Mouse (Mus musculus): ENCODE measurements around the gene Rgs3. TPM values are rescaled to one million over a fixed set of nuclear protein-coding genes. Genes with fewer than 3 reads are reported as not detected.

Rgs3 gene
- total RNA-seq (2022): 10 to 100 TPM; 24.2 to 29.3 (median 26.5) TPM

DNA sequence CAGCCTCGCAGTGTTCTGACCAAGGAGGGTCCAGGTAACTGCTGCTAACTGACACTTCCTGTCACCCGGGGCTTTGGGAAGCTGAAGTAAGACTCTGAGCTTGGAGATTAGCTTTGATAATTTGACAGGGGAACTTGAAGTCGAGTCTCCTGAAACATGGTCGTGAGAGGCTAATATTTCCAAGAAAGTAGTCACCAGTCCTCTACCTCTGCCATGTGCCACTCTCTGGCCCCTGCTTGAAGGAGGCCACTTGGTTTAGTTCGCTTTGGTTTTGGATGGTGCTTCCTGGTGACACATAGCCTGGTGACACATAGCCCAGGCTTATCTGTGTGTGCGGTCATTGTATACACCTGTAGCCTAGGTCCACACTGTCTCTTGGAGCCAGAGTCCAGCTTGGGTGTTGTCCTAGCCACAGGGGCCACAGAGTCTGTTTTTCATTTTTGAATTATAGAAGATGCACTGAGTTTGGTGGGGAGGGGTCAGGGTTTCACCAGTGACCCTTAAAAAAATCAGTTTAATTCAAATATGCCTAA lies at the start of gene Rgs3:
Rgs3 (plus strand) TSS at position 51 of the 533 bp plus-strand sequence.
- no peak for DNase-seq (ENCODE audit: low spot score in 2 of 2)

DNA sequence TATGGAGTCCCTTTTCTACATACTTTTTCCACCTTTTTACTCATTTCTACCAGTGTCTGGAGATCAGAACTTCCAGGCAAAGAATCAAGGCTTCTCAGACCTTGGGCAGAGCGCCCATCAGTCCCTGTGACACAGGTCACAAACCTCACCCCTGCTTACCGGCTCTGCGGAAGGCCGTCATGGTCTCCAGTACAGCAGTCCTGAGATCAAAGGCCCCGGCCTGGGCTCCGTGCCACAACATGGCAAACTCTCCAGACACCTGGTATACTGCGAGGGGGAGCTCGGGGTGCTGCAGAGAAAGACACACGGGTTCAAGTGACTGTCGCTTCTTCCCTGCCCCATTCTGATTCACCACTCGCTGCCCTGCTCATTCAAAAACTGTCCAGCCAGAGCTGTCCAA lies 49.7 kb upstream of the Rgs3 start:
- DNase-seq (ENCODE audit: low spot score in 2 of 2): no peak

DNA sequence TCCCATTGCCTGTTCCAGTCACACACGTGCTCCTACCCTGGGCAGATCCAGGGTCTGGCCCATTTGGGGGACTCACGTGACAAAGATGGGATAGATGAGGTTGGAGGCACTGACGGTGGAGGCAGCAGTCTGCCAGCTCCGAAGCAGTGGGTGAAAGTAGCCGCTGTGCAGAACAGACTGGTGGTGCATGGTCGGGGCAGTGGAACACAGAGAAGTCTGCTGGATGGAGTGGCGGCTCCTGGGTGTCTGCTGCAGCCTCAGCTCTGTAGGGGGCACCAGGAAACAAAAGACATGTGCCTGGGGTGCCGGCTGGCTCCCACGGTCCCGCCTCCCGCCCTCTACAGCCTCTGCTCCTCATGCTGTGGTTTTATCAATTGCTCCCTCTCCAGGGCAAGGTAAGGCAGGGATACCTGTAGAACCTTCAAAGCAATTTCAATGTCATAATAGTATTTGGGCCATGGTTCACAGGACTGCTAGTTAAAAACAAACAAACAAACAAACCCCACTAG lies 45.6 kb upstream of the Rgs3 start:
- no peak for DNase-seq (ENCODE audit: low spot score in 2 of 2)

- no peak for DNase-seq (ENCODE audit: low spot score in 2 of 2)
These were observed 44.7 kb upstream of the Rgs3 start for GRCm38 (mm10) chr4:62514995-62515394.

GRCm38 (mm10) chr4:62515490-62515889 lies 44.2 kb upstream of the Rgs3 start:
- DNase-seq (ENCODE audit: low spot score in 2 of 2): no peak

DNA sequence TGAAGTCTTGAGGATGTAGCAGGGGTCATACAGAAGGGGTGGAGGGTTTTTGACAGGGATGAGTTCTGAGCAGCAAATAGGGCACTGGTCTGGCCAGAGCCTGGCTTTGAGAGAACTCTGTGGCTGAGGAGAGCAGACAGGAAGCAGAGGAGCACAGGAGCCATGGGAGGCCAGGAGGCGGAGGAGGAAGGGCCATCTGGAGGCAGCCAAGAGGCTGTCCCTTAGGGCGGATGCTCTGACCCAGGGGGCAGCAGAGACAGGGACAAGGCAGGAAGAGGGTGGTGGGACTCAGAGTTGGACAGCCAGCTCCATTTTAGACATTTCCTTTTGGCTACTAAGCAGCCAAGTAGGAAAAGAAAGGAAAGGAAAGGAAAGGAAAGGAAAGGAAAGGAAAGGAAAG lies 43.6 kb upstream of the Rgs3 start:
- no peak for DNase-seq (ENCODE audit: low spot score in 2 of 2)

- DNase-seq (ENCODE audit: low spot score in 2 of 2): no peak
These were observed 43.1 kb upstream of the Rgs3 start for GRCm38 (mm10) chr4:62516579-62516978.

DNA sequence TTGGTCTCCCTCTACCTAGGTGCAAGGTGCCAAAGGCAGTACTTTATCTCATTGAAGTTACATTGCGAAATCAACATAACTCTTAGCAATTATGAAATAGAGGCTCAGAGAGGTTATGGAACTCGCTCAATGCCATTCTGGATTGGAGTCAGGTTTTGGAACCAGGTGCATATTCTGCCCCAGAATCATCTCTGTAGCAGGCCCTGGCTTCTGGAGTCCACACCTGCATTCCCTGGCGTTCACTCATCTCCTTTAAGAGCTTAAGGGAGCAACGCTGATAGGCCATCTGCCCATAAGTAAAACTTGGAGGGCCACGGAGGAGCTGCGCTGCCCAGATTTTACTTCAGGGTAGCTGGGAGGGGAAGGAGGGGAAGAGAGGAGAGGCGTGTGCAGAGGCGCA lies 42.6 kb upstream of the Rgs3 start:
- DNase-seq (ENCODE audit: low spot score in 2 of 2): no peak

GRCm38 (mm10) chr4:62517538-62518415 lies 41.9 kb upstream of the Rgs3 start:
- no peak for DNase-seq (ENCODE audit: low spot score in 2 of 2)

DNA sequence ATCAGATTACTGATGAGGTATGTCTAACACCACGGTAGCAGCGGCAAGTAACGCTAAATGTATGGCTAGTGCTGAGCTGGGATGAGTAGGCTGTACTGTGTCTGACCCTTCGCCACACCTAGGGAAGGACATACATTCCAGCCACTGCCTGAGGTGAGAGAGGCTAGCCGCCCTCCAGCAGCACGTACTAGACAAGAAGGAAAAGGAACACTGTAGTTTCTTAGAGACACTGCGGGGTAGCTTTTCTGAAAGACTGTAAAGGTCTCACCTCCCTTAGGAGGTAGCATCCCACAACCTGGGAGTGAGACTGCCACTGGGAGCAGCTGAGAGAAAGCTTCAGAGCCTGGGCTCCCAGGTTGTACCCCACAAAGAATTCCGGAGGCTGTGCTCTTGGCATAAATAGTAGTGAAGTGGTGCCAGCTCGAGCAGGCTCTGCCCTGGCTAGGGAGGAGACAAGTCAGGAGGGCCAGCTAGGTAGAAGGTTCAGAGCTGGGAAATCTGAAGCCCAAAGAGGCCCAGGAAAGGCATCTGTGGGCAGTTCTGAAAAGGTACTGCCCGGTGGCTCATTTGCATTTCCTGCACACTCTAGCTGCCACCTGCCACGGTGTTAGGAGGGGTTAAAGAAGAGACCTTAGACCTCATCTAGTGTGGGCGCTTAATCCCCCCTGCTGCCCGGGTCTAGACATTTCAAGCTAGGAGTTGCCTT lies 41.1 kb upstream of the Rgs3 start:
- no peak for DNase-seq (ENCODE audit: low spot score in 2 of 2)

DNA sequence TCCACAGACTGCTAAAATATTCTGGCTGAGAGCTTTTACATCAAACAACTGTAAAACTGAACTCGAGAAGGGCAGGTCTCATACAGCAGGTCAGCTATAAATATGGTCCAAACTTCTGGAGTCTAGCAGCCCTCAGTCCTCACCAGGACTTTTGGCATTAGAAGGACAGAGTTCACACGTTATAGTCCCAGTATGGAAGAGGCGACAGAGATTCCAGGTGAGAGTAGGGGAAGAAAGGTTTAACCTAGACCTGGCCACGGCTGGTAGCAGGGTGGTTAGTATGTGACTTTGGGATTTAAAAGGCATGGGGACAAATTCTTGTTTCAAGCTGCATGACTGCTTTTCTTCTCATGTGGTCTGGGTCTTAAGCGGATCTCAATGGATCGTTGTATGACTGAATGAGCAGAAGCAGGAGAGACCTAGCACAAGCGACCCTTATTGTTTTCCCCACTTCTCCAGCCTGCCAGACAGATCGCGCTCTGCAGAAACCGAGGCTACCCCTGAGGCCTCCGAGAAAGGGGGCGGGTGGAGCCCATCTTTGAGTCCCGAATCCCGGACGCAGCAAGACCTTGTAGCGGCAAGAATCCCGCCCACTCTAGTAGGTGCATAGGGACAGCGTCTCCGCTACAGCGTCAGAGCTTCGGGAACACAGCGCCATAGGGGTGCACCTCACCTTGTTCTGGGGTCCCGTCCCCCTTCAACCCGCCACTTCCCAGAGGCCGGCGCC lies 40.4 kb upstream of the Rgs3 start:
- DNase-seq (ENCODE audit: low spot score in 2 of 2): no peak

DNA sequence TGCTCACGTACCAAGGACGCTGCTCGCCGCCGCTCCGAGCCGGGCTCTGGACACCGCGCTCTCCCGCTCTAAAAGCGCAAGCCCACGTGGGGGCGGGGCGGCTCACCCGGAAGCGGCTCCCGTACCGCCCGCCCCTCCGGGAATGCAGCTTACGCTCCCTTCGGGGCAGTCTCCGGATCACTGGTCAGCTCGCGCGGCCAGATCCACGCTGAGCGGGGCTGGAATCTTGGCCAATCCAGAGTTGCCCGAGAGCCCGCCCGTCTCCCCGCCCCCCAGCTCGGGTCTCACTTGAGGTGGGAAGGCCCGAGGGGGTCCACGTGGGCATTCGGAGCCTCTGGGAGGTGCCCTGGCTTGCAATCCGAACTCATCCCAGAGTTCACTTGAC lies 39.8 kb upstream of the Rgs3 start, which contains the start of gene Alad:
Alad (minus strand) TSS at position 70 of the 385 bp plus-strand sequence.
- DNase-seq (ENCODE audit: low spot score in 2 of 2): peak; percentile 64 to 71

- DNase-seq (ENCODE audit: low spot score in 2 of 2): no peak
These were observed 38.7 kb upstream of the Rgs3 start for GRCm38 (mm10) chr4:62520892-62521400.

DNA sequence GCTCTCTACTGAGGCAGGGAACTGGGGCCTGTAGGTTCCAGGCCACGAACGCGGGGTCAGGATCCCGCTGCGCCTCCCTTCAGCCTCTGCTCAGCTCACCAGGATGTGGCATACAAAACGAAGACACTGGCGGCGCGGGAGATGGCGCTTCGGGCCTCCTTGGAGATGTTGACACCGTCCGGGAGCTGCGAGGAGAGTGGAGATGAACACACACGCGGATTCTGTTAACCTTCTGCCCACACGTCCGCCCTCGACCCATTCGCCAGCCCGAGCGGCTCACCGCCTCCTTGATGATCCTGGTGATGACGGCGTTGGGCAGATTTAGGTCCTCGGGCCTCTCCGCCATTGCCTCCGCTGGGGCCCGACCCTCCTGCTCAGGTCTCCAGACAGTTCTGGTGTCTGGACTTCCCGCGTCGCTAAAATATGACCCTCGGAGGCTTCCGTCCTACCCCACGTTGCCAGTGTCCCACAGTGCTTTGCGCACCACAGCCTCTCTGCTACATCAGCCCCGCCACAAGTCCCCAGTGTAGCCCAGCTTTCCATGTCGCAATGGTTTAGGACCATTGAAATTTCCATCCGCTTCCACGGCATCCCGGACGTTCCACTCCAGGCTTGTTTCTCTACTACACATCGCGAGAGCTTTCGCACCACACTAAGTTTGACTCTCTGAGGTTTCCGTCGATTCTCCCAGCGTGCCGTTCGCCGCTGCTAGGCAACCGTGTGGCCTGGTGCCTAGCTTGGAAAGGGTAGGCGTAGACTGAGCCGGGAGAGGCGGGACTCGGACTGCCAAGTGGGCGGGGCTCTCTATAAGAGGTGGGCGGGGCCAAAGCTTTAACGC lies 34.8 kb upstream of the Rgs3 start, which contains the start of the genes Pole3 and 4933430I17Rik:
Pole3 (minus strand) TSS at position 418 of the 838 bp plus-strand sequence.
4933430I17Rik (plus strand) TSS at position 719 of the 838 bp plus-strand sequence.
- peak; percentile 95 to 97 for DNase-seq (ENCODE audit: low spot score in 2 of 2)

GRCm38 (mm10) chr4:62525489-62525811 lies 34.2 kb upstream of the Rgs3 start:
- DNase-seq (ENCODE audit: low spot score in 2 of 2): no peak

- no peak for DNase-seq (ENCODE audit: low spot score in 2 of 2)
These were observed 33.4 kb upstream of the Rgs3 start for GRCm38 (mm10) chr4:62526256-62526655.

DNA sequence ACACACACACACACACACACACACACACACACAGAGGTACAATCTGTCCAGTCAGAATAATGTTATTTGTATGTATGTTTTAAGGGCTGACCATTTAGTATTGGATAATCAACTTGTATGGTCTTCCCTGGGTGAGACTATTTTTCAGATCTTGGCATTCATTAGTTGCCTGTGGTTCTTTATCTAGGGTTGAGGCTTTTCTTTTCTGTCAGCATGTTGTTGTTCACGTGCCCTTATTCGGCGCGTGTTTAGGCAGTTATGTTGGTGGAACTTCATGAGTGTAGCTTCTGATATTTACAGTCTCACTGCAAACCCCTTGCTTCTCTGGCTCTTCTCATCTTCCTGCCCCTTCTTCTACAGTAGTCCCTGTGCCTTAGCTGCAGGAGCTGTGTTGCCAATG lies 32.0 kb upstream of the Rgs3 start:
- DNase-seq (ENCODE audit: low spot score in 2 of 2): no peak

DNA sequence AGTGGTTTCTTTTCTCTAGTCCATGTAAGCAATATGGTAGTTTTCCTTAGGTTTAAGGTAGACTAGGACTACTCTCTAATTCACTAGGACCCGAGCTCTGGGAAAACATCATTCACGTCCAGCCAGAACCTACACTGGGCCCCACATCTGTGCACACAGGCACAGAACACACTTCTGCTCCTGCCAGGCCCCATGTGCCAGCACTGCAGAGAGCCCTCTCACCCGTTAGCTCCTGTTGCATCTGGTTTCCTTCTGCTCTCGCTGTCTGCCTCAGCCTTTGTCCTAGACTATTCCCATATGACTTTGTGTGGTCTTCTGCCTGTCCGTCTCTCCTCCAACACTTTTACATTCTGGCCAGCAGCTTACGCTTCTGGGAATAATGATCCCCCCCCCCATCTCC lies 25.9 kb upstream of the Rgs3 start:
- no peak for DNase-seq (ENCODE audit: low spot score in 2 of 2)

DNA sequence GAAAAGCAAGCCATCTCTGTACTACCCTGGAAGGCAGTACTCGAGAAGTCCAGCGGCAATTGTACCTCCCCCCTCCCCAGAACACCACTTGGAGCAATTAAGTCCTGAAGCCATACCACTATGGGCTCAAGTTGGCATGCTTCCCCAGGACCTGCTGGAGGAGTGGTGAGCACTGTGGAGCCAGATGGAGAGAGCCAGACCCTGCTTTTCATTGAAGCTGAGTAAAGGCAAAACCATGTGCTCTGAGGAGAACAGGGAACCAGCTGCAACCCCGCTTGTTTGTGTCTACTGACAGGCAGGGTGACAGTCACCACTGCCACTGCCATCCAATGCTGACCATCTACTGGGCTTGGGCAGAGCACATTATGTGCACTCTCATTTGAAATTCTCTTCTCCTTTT lies 17.8 kb upstream of the Rgs3 start:
- peak in 1 of 2 experiments; percentile 13 for DNase-seq (ENCODE audit: low spot score in 2 of 2)

DNA sequence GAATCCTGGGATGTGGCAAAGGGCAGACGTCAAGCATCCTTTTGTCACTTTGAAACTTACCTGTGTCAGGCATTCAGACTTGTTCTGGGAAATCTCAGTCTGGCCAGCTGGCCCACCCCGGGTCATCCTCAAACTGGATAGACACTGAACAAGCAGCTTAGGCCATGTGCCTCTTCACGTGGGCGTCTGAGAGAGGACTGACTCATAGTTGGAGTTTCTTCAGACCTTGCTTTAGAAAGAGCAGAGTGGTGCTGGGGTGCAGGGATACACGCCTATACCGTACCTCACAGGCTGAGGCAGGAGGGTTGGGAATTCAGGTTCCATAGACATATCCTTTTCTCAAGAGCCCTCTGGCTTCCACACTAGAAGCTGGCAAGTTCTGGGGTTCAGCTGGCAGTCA lies 15.9 kb upstream of the Rgs3 start:
- DNase-seq (ENCODE audit: low spot score in 2 of 2): no peak
